Mouse (Mus musculus): Measurements from ENCODE around the gene Sema3b.

Gene Sema3b

DNA sequence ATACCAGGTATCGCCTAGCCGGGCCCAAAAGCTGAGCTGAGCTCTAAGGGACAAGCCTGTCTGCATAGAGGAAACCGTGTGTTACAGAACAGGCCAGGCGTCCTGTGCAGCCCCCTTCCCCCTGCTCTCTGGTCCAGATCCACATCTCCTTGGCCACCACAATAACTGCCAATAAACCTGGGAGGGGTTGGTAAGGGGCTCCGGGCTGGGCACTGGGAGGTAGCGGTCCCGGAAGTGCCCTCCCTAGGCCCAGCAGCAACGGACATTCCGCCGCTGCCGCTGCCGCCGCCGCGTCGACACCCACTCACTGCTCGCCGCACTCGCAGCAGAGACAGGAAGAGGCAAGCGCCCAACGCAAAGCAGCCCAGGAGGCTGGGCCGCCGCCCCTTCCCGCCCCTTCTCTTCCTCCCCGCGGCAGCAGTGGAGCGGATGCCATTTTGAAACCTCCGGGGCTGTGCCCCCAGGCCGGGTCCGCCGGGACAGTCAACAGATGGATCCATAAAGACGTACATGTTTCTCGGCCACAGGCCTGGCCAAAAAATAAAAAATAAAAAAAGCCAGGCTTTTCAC lies 24.1 kb upstream of the Sema3b start:
- DNase-seq (ENCODE audit: low read depth): peak; percentile 93

DNA sequence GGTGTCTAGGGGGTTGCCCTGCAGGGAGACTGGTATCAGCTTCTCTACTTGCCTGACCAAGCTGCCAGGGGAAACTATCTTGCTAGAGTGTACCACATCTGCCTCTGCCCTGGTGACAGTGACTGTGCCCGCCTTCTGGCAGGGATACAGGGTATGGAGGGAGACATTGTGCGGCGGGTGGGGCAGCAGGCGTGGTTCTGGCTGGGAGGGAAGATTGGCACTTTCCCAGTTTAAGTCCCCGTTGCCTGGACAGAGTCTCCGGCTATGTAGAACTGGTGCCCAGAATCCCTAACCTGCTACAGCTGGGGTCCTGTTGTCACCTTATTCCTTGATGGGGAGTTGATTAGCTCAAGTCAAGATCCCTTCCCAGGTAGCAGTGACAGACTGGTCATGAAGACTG lies 23.4 kb upstream of the Sema3b start:
- DNase-seq (ENCODE audit: low read depth): no peak

DNA sequence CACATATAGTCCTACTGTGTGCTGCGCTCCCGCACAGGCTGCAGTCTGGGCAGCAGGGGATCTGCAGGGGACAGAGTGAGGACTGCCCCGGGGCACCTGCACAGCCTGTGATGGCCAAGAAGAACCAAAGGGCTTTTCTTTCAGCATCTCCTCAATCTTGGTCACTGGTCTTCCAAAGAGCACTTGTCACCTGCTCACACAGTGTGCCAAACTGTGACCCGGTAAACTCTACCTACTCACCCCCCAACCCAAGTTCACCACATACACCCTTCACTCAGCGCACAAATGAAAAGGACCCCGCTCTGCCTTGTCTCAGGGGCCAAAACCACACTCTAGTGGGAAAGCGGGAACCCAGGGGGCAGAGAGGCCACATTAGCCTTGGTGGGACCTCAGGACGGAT lies 22.8 kb upstream of the Sema3b start:
- no peak for DNase-seq (ENCODE audit: low read depth)

DNA sequence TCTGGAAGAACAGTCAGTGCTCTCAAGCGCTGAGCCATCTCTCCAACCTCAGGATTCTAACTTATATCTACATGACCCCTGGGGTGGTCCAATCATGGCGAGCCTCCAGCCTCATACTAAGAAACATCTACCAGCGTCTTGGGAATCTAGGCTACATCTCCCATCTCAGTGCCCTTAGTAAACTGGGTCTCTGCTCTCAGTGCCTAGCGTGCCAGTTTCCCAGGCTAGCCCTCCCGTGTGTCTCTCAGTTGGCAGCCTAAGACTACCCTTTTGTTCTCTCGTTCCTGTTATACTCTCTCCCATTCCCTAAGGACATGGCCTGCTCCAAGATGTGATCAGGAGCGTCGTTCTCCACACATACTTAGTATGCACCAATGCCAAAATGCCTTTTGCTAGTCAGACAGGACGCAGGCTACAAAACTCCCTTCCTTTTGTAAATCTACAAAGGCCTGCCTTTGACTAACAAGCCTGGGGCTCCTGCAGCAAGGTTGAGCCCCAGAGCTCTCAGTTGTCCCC lies 22.3 kb upstream of the Sema3b start:
- no peak for DNase-seq (ENCODE audit: low read depth)

DNA sequence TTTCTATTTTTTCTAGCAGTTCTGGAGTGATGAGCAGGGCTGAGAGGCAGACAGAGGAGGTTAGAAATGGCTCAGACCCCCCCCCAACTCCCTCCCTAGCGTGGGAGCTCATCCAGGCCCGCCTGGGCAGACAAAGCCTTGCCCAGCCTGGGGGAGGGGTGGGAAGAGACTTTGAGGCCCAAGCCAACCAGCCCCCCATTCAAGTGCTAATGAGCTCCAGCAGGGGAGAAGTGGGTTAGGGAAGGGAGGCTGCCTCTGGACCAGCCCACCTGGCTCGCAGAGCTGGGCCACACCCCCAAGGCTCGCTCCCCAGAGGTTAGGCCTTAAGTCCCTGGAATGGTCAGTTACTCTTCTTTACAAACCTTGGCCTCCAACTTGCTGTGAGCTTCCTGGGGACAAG lies 21.5 kb upstream of the Sema3b start:
- DNase-seq (ENCODE audit: low read depth): no peak

DNA sequence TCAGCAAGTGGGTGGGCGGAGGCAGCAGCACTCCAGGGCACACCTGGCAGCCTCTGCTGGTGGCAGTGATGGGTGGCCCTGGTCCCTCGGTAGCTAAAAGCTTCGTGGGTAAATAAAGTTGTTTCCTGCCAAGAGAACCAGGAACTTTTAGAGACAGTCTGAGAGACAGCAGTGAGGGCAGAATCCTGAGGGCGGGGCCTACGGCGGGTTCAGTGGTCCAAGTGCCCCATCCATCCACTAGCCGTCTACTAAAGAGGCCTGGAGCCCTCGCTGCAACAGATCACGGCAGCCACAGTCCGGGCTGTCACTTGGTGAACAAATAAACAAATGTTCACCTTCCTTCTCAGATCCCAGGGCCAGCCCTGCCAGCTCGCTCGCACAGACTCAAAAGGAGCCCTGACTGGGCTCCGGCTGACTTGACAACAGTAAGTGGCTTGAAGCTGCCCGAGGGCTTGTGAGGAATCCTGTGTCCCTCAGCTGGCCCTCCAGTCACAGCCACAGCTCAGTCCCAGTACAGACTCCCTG lies 20.9 kb upstream of the Sema3b start:
- DNase-seq (ENCODE audit: low read depth): peak; percentile 71

DNA sequence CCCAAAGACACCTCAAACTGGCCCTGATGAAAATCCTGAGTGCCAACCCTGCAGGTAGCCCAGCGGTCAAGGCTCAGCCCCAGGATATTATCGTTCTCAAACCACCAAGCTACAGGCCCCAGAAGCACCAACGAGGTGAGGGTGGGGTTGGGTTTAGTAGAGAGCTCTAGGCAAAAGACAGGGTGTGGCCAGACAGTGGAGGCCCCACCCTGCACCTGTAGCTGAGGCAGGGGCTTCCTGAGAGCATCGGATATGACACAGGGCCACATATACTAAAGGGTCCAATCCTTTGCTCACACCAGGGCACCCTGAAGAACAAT lies 20.3 kb upstream of the Sema3b start:
- peak; percentile 67 for DNase-seq (ENCODE audit: low read depth)

DNA sequence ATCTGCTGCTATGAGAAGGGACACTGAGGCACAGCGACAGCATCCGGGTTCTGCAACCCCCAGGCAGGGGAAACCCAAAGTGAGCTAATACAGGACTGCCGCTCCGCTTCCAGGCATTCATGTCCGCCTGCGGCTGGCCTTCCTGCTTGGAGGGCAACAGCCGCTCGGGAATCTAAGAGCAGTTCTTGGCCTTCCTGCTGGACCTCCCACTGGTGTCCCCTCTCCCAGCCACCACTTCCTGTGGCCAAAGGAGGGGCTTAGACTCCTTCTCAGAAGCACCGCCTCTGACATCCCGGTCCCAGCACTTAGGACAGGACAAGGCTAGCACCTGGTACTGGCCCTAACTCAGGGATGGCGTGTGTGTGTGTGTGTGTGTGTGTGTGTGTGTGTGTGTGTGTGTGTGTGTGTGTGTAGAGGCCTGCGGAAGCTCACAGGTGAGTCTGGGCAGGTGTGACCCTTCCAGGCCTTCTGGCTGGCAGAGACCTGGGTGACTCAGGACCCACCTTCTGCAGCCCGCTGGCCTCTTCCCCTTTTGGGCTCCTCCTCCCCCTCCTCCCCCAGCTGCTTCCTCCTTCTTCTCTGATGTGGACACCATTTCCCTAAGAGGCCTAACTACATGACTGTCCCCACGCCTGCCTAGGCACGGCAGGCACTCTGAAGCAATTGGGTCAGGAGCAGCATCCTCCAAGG lies 19.8 kb upstream of the Sema3b start:
- DNase-seq (ENCODE audit: low read depth): peak; percentile 52

DNA sequence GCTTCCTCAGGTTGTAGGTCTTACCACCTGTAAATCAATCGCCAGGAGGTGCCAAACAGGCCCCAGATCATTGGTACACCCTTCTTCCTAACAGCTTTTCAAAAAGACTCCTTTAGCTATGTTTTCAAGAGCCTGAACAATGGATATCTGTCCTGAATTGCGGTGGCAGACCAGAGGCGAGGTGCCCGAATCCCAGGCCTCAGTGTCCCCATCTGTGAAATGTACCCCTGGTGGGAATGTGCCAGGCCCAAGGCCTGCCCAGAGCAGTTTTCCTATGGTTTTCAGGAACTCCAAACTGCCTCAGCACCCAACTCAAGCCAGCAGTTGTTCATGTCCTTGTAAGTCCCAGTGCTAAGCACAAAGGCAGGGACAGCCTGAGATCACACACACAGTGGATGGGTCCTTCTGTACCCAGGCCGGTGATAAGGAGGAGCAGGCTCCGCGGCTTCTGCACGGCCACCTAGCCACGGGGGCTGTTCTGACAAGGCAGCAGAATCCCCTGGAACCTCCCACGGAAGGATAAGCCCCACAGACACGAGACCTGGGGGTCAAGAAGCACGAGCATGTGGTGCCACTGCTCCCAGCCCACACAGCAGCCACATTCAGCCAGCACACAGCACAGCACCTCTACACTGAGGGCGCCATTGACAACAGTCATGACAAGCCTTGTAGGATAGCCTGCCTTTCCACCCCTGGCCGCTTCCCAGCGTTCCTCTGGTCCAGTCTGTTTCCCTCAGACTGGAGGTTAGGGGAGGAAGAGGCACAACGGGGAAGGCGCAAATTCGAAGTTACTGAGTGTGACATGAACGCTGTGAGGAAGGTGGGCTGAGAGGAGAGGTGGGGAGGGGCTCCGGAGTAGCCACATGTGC lies 18.6 kb upstream of the Sema3b start:
- no peak for DNase-seq (ENCODE audit: low read depth)

DNA sequence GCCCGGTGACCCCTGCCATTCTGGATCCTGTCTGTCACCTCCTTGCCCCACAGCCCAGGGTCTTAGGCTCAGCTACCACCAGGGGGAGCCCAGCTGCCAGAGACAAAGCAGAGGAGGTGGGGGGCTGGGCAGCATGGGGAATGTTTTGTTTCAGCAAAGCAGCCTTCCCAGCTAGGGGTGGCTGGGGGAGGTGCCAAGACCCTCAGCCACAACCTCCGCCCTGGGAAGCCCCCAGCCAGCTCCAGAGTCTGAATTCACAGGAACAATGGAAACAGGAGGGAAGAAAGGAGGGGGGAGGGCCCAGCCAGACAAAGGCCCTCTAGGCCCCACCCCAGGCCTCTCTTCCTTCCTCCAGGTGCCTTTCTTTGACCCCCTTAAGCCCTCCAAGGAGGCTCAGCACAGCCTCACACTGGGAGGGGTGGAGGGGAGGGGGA lies 17.8 kb upstream of the Sema3b start:
- DNase-seq (ENCODE audit: low read depth): peak; percentile 90

DNA sequence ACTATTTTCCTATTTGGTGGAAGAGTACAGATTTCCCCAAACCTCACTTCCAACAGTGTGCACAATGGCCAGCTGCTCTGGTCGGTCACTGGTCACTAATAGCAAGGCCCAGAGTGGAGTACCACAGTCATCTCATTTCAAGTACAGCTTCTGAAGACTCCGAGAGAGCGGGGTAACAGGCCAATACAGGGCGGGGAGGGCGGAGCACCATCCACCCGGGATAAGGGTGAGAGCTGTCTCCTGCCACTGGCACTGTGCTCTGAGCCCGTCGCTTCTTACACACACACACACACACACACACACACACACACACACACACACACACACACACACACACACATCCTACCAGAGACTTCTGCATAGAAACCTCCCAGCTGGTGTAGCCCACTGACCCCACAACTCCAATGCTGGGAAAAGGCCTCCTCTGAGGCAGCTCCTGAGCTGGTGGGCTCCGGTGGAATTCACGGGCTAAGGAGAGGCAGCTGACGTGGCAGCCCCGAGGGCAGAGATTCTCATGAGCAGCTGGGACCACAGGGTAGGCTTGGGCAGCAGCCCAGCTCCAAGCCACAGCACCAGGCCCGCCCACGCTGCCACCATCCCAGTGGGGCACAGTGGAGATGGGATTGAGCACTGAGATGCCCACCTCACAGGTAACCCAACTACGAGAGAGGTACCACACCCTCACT lies 17.3 kb upstream of the Sema3b start:
- DNase-seq (ENCODE audit: low read depth): no peak

DNA sequence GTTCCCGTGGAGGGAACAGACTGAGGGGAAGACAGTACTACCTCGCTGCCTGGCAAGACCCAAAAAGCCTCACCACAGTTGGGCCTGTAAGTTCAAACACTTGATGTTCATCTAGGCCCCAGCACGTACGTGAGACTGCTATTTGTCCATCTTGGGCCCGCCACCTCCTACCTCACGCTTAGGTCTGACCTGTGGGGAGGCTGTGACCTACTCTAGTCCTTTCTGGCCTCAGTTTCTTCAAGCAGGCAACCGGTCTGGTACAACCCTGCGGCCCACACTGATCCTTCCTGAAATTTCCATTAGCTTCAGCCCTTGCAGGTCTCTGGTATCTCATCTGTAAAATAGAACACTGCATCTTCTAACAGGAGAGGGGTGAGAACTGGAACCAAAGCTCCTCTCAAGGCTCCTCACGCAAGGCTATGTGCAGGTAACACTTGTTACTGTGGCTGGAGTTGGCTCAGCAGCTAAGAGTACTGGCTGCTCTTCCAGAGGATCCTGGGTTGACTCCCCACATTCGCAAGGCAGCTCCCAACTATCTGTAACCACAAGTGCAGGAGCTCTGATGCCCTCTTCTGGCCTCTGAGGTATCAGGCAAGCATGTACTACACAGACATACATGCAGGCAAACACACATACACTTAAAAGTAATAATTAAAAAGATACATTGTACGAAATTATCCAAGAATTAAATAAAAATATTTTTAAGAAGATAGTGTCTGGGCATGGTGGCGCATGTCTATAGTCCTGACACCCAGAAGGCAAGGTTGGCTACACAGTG lies 16.5 kb upstream of the Sema3b start:
- DNase-seq (ENCODE audit: low read depth): no peak

DNA sequence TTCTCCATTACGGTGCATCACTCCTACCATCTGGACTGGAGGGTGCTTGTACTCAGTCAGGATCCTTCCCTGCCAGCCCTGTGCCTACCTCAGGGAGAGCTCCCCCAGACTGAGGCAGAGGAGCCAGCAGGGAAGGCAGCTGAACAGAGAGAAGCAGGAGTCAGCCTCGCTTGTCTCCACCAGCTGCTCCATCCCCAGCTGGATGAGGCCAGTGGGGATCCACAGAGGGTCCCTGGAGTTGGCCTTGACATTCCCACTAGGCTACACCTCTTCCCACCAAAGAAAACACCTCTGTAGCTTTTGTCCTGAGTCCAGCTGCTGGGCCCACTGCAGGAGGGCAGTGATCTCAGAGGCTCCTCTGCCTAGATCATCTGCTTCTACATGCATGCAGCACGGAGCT lies 15.9 kb upstream of the Sema3b start:
- no peak for DNase-seq (ENCODE audit: low read depth)

DNA sequence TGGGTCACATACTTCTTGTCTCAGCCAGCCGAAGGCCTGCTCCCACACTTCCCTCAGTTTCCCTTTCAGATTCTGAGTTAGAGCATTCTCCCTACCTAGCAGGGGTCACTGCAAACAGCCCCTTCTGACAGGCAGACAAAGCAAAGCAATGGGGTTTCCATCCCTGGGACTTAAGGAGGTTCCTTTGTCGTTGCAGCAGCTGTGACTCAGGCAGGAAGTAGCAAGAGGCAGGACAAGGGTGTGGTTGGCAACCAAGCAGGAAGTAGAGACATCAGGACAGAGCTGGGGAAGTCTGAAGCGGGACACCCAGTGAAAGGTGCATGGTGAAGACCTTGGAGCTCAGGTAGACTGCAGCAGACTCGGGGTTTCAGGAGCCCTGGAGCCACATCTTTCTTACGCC lies 15.5 kb upstream of the Sema3b start:
- peak; percentile 85 for DNase-seq (ENCODE audit: low read depth)

DNA sequence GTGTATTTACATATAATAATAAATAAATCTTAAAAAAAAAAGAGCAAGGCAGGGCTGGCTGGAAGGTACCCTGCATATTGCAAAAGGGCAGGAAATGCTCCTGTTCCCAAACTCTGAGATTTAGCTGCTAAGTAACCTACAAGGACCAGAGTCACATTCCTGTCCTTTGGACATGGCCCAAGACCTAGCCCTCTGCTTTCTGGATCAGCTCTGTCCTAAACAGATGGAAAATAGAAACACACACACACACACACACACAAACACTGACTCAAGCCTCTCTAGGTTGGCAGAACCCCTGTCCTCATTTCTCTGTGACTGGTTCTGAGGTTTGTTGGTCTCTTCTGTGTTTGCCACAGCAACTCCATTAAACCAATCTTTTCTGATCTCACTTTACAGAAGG lies 11.9 kb upstream of the Sema3b start:
- no peak for DNase-seq (ENCODE audit: low read depth)

DNA sequence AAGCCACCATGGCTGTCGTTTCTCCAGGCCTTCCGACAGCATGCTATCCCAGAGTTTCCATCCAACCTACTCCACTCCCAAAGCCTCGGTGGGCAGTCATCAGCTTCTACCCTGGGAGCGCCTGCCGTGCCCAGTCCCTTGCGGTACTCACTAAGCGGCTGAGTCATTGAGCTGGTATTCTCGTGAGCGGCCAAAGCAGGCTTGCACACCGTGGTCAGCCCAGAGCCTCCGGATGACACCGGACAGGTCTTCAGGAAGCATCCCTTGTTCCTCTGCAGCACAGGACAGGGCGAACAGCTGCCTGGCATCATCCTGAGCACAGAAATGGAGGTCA lies 10.5 kb upstream of the Sema3b start:
- no peak for DNase-seq (ENCODE audit: low read depth)

DNA sequence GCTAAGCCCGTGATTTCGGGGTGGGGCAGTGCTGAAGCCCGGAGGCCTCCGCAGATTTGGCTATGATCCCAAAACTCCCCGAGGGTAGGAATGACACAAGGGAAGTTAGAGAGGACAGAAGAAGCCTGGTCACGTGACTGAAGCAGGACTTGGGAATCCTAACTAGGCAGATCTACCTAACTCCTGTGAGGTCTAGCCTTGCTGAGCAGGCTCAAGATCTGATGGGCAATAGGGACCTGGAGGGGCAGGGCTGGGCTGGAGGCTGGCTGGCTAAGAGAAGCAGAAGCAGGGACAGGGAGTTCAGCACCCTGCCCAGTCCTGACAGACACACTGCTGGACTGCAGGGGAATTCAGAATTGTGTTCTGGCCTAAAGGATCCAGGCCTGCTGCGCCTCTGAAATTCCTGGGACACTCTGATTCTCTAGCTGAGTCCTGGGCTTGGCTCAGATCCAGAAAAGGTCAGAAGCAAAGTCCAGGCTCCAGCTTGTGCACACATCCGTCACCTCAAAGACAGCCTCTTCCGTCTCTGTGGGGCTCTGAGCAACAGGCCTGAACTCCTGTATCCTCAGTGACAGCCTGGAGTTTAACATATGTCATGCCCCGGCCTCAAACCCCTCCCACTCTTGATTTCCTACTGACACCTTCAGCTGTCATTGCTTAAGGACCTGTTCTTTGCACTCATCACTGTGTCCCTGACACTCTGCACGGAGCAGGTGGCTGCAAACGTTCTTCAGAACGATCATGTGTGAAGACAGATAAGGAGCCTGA lies 9.9 kb upstream of the Sema3b start:
- no peak for DNase-seq (ENCODE audit: low read depth)

DNA sequence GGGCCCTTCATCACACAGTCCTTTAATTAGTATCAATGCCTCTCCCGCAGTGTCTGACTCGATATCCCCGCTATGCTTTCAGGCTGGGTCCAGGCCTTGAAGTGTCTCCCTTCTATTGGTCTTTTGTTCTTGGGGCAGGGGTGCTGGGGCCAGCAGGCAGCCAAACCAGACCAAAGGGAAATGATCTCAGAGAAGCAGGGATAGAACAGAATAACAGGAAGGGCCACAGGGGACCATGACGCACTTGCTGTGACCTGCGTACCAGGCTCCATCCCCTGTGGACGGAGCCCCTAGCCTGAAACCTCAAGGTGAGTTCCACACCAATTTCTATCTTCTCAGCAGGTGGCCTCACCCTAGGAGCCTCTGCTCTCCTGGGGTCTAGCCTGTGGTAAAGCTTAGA lies 9.1 kb upstream of the Sema3b start:
- DNase-seq (ENCODE audit: low read depth): no peak

DNA sequence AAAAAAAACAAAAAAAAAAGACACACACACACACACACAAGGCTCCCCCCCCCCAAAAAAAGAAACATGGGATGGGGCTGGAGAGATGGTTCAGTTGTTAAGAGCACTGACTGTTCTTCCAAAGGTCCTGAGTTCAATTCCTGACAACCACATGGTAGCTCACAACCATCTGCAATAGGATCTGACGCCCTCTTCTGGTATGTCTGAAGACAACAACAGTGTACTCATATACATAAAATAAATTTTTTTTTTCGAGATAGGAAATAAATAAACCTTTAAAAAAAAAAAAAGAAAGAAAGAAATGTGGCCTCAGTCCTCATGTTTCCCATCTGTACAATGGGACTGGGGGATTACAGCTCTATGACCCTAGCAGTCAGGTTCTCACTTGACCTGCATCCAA lies 8.4 kb upstream of the Sema3b start:
- DNase-seq (ENCODE audit: low read depth): peak; percentile 41

DNA sequence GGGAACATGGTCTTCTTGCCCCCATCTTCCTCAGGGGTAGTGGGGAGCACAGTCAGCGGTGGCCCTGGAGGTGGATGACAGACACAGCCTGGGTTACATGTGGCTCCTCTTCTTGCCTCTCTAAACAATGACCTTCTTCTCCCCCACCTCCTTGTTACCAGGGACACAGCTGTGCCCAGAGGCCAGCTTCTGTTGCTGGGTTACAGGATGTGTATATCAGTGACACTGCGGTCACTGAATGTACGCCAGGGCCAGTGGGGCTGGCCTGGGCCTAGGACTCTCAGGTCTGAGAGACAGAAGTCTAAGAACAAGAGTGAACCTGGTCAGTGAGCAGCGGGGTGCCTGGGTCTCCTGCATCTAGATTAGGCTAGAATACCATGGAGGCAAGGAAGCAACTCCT lies 6.0 kb upstream of the Sema3b start:
- DNase-seq (ENCODE audit: low read depth): peak; percentile 9
